Mouse (Mus musculus): ENCODE results near the gene Arsg. TPM values are rescaled to one million over a fixed set of nuclear protein-coding genes. Genes with fewer than 3 reads are reported as not detected.
A peak's percentile ranks its signal among the peaks of the same experiment; 100 is the strongest.

The Arsg gene
- total RNA-seq, 1 experiment = 1.0 TPM

- Histone ChIP-seq H3K27ac (ENCODE audit: insufficient read depth, low read depth, low read length, poor library complexity, severe bottlenecking) (peak overlapping the region; percentile 88), H3K4me3 (ENCODE audit: insufficient read depth in 1 of 2, low read depth in 1 of 2, low read length in 2 of 2, poor library complexity in 1 of 2, severe bottlenecking in 1 of 2) (peak overlapping the region; percentile 83 to 97), H3K4me1 (ENCODE audit: control insufficient read depth in 2 of 2, insufficient read depth in 2 of 2, low read length in 2 of 2, poor library complexity in 1 of 2) (peaks cover 2 to 21% of the 10 kb centered on the region in 2 experiments; a peak in 1 of 4 replicates), H3K36me3 (ENCODE audit: control insufficient read depth, insufficient read depth, low read length, poor library complexity, severe bottlenecking) (no peaks in the 10 kb centered on the region; the same call in 1 of the 2 replicates), H3K9ac (ENCODE audit: insufficient read depth, low read depth, low read length, poor library complexity, severe bottlenecking) (peak overlapping the region; percentile 89), H3K9me3 (ENCODE audit: control insufficient read depth, insufficient read depth, low read depth, low read length) (no peaks in the 10 kb centered on the region)
- no peak for TF ChIP-seq CHD2 (IDR thresholded peaks at IDR 0.05; ENCODE audit: low read depth, low read length)
- TF ChIP-seq MAFK (IDR thresholded peaks at IDR 0.05; ENCODE audit: insufficient read depth, low read depth, low read length) = no peak
- no peak for TF ChIP-seq ZNF384 (IDR thresholded peaks at IDR 0.05; ENCODE audit: low read depth, low read length)
- no peak for TF ChIP-seq ZC3H11A (IDR thresholded peaks at IDR 0.05; ENCODE audit: borderline replicate concordance, low read depth, low read length)
- no peak for TF ChIP-seq HCFC1 (IDR thresholded peaks at IDR 0.05; ENCODE audit: borderline replicate concordance, insufficient read depth, low read length)
- in situ Hi-C loops (cut with MboI; ENCODE audit: low sequenced_read_pairs in 2 of 2, unreplicated experiment in 2 of 2) = no loop called here
- peak; percentile 36 for DNase-seq (ENCODE audit: low read depth, low spot score)
These were observed 1.0 kb downstream of the Arsg start for GRCm38 (mm10) chr11:109474086-109474742.

DNA sequence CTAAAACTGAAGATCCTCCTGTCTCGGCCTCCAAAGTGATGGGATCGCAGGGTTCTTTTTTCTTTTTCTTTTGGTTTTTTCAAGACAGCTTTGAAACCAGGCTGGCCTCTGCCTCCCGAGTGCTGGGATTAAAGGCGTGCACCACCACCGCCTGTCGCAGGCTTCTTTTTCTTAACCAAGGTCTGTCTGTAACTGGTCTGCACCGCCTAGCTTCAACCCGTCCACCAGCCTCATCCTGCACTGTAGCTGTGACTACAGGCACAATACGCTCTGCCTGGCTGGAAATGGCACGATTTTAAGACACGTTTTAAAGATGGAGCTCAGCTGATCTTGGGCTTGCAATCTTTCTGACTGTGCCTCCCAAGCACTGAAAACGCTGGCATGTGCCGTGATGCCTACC lies 1.7 kb downstream of the Arsg start:
- in situ Hi-C loops (cut with MboI; ENCODE audit: low sequenced_read_pairs in 2 of 2, unreplicated experiment in 2 of 2) = no loop called here
- no peak for DNase-seq (ENCODE audit: low read depth, low spot score)
- peaks cover 2 to 19% of the 10 kb centered on the region in 2 experiments; a peak in 1 of 4 replicates for H3K4me1 ChIP-seq (ENCODE audit: control insufficient read depth in 2 of 2, insufficient read depth in 2 of 2, low read length in 2 of 2, poor library complexity in 1 of 2)

GRCm38 (mm10) chr11:109475717-109476116 lies 2.5 kb downstream of the Arsg start:
- Histone ChIP-seq H3K4me1 (ENCODE audit: control insufficient read depth in 2 of 2, insufficient read depth in 2 of 2, low read length in 2 of 2, poor library complexity in 1 of 2) (peaks cover 2 to 19% of the 10 kb centered on the region in 2 experiments; a peak in 1 of 4 replicates), H3K9ac (ENCODE audit: insufficient read depth, low read depth, low read length, poor library complexity, severe bottlenecking) (no peak overlapping the region), H3K9me3 (ENCODE audit: control insufficient read depth, insufficient read depth, low read depth, low read length) (no peaks in the 10 kb centered on the region), H3K4me3 (ENCODE audit: insufficient read depth in 1 of 2, low read depth in 1 of 2, low read length in 2 of 2, poor library complexity in 1 of 2, severe bottlenecking in 1 of 2) (no peak overlapping the region), H3K36me3 (ENCODE audit: control insufficient read depth, insufficient read depth, low read length, poor library complexity, severe bottlenecking) (no peaks in the 10 kb centered on the region), H3K27ac (ENCODE audit: insufficient read depth, low read depth, low read length, poor library complexity, severe bottlenecking) (no peak overlapping the region)
- TF ChIP-seq CHD2 (IDR thresholded peaks at IDR 0.05; ENCODE audit: low read depth, low read length) (no peak), MAFK (IDR thresholded peaks at IDR 0.05; ENCODE audit: insufficient read depth, low read depth, low read length) (no peak), ZC3H11A (IDR thresholded peaks at IDR 0.05; ENCODE audit: borderline replicate concordance, low read depth, low read length) (no peak), ZNF384 (IDR thresholded peaks at IDR 0.05; ENCODE audit: low read depth, low read length) (no peak), HCFC1 (IDR thresholded peaks at IDR 0.05; ENCODE audit: borderline replicate concordance, insufficient read depth, low read length) (no peak)
- in situ Hi-C loops (cut with MboI; ENCODE audit: low sequenced_read_pairs in 2 of 2, unreplicated experiment in 2 of 2) = no loop called here
- DNase-seq (ENCODE audit: low read depth, low spot score) = no peak

More for the DNA sequence above, 1.7 kb downstream of the Arsg start:
- peak overlapping the region; percentile 47; the same call in 1 of the 2 replicates for H3K9ac ChIP-seq (ENCODE audit: insufficient read depth, low read depth, low read length, poor library complexity, severe bottlenecking)
- no peaks in the 10 kb centered on the region for H3K36me3 ChIP-seq (ENCODE audit: control insufficient read depth, insufficient read depth, low read length, poor library complexity, severe bottlenecking)
- TF ChIP-seq MAFK (IDR thresholded peaks at IDR 0.05; ENCODE audit: insufficient read depth, low read depth, low read length) (no peak), CHD2 (IDR thresholded peaks at IDR 0.05; ENCODE audit: low read depth, low read length) (no peak), HCFC1 (IDR thresholded peaks at IDR 0.05; ENCODE audit: borderline replicate concordance, insufficient read depth, low read length) (no peak), ZC3H11A (IDR thresholded peaks at IDR 0.05; ENCODE audit: borderline replicate concordance, low read depth, low read length) (no peak), ZNF384 (IDR thresholded peaks at IDR 0.05; ENCODE audit: low read depth, low read length) (no peak)
- no peak overlapping the region for H3K27ac ChIP-seq (ENCODE audit: insufficient read depth, low read depth, low read length, poor library complexity, severe bottlenecking)
- H3K9me3 ChIP-seq (ENCODE audit: control insufficient read depth, insufficient read depth, low read depth, low read length) = no peaks in the 10 kb centered on the region
- peak overlapping the region in 1 of 2 experiments; percentile 13; a peak in 2 of 4 replicates for H3K4me3 ChIP-seq (ENCODE audit: insufficient read depth in 1 of 2, low read depth in 1 of 2, low read length in 2 of 2, poor library complexity in 1 of 2, severe bottlenecking in 1 of 2)

- peaks cover 2 to 18% of the 10 kb centered on the region in 2 experiments; a peak in 1 of 4 replicates for H3K4me1 ChIP-seq (ENCODE audit: control insufficient read depth in 2 of 2, insufficient read depth in 2 of 2, low read length in 2 of 2, poor library complexity in 1 of 2)
- H3K9ac ChIP-seq (ENCODE audit: insufficient read depth, low read depth, low read length, poor library complexity, severe bottlenecking) = no peak overlapping the region
- DNase-seq (ENCODE audit: low read depth, low spot score) = no peak
- no peak for TF ChIP-seq MAFK (IDR thresholded peaks at IDR 0.05; ENCODE audit: insufficient read depth, low read depth, low read length)
- TF ChIP-seq HCFC1 (IDR thresholded peaks at IDR 0.05; ENCODE audit: borderline replicate concordance, insufficient read depth, low read length) = no peak
- no peak for TF ChIP-seq ZC3H11A (IDR thresholded peaks at IDR 0.05; ENCODE audit: borderline replicate concordance, low read depth, low read length)
- no peak for TF ChIP-seq ZNF384 (IDR thresholded peaks at IDR 0.05; ENCODE audit: low read depth, low read length)
- TF ChIP-seq CHD2 (IDR thresholded peaks at IDR 0.05; ENCODE audit: low read depth, low read length) = no peak
- no peak overlapping the region for H3K27ac ChIP-seq (ENCODE audit: insufficient read depth, low read depth, low read length, poor library complexity, severe bottlenecking)
- no peak overlapping the region for H3K4me3 ChIP-seq (ENCODE audit: insufficient read depth in 1 of 2, low read depth in 1 of 2, low read length in 2 of 2, poor library complexity in 1 of 2, severe bottlenecking in 1 of 2)
- H3K9me3 ChIP-seq (ENCODE audit: control insufficient read depth, insufficient read depth, low read depth, low read length) = no peaks in the 10 kb centered on the region
- in situ Hi-C loops (cut with MboI; ENCODE audit: low sequenced_read_pairs in 2 of 2, unreplicated experiment in 2 of 2) = no loop called here
- H3K36me3 ChIP-seq (ENCODE audit: control insufficient read depth, insufficient read depth, low read length, poor library complexity, severe bottlenecking) = no peaks in the 10 kb centered on the region
These were observed 3.1 kb downstream of the Arsg start for GRCm38 (mm10) chr11:109476241-109476640.

Data from ES-E14 (cell line).